Mouse (Mus musculus): ENCODE measurements at regions not wholly inside any gene's neighbourhood (a gene's known extent, or its start where the extent isn't known, plus 50 kb on each side); places are given as distances from the start of the nearest gene placed in this dataset.
A peak's percentile ranks its signal among the peaks of the same experiment; 100 is the strongest.

GRCm38 (mm10) chr14:85620931-85621330 lies 1177.6 kb downstream of the Pcdh17 start:
- peak; percentile 8 for DNase-seq (ENCODE audit: extremely low spot score, low read depth, low spot score)

Data from hindlimb bud, embryonic 11.5 days (tissue).